Mouse (Mus musculus): ENCODE results near the gene Wnk4. TPM values are rescaled to one million over a fixed set of nuclear protein-coding genes. Genes with fewer than 3 reads are reported as not detected.

The Wnk4 gene
- polyA plus RNA-seq, 1 experiment from 2014 or later = 9.5 TPM

- Histone ChIP-seq H3K27ac (replicated peaks) (no peak overlapping the region), H3K9ac (no peak overlapping the region), H3K9me3 (no peaks in the 10 kb centered on the region), H3K27me3 (no peaks in the 10 kb centered on the region), H3K36me3 (0 out of 2 replicates have a peak, but pooled peaks cover 7% of the 10 kb centered on the region), H3K4me3 (no peak overlapping the region), H3K4me2 (no peak overlapping the region), H3K4me1 (replicated peaks) (peaks cover 12% of the 10 kb centered on the region)
- ATAC-seq (ENCODE audit: low FRiP score, low read depth) = no peak
- 31% methylated on average over 5 of the region's 5 CpGs for WGBS
Measured at GRCm38 (mm10) chr11:101282896-101283295, 22.5 kb downstream of the Wnk4 start.

- H3K4me3 ChIP-seq = no peak overlapping the region
- H3K4me1 ChIP-seq (replicated peaks) = peaks cover 8% of the 10 kb centered on the region
- no peak overlapping the region for H3K9ac ChIP-seq
- H3K4me2 ChIP-seq = no peak overlapping the region
- 67% methylated on average over 4 of the region's 4 CpGs for WGBS
- H3K27me3 ChIP-seq = no peaks in the 10 kb centered on the region
- H3K27ac ChIP-seq (replicated peaks) = no peak overlapping the region
- no peaks in the 10 kb centered on the region for H3K9me3 ChIP-seq
- ATAC-seq (ENCODE audit: low FRiP score, low read depth) = no peak
- peaks cover 16% of the 10 kb centered on the region for H3K36me3 ChIP-seq
Measured at GRCm38 (mm10) chr11:101283805-101284204, 23.4 kb downstream of the Wnk4 start.

- peaks cover 44% of the 10 kb centered on the region for H3K36me3 ChIP-seq
- H3K4me3 ChIP-seq = no peak overlapping the region
- ATAC-seq (ENCODE audit: low FRiP score, low read depth) = no peak
- no peak overlapping the region for H3K9ac ChIP-seq
- H3K27me3 ChIP-seq = no peaks in the 10 kb centered on the region
- H3K4me1 ChIP-seq (replicated peaks) = no peaks in the 10 kb centered on the region
- WGBS = 79% methylated on average over 9 of the region's 9 CpGs
- no peak overlapping the region for H3K4me2 ChIP-seq
- H3K27ac ChIP-seq (replicated peaks) = no peak overlapping the region
- no peaks in the 10 kb centered on the region for H3K9me3 ChIP-seq
Measured at GRCm38 (mm10) chr11:101287306-101287705, 26.9 kb downstream of the Wnk4 start.

DNA sequence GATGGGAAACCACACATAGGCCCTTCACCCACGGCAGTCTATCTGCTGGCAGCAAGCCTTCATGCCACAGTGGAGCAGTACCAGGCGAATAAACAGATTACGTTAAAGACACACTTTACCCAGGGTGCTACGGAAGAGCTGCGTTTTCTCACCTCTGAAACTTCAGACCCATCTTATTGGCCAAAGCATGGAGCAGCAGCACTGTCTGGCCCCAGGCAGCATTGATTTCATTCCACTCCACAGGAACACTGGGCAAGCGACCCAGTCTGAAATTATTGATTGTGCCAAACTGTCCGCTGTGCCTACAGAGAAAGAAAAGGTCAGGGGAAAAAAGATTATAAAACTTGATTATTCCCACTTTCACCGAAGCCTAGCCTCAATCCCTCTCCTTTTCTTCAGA is 30.9 kb downstream of the Wnk4 start:
- Histone ChIP-seq H3K4me3 (no peak overlapping the region), H3K27me3 (no peaks in the 10 kb centered on the region), H3K4me2 (no peak overlapping the region), H3K36me3 (peaks cover 69% of the 10 kb centered on the region), H3K9me3 (no peaks in the 10 kb centered on the region), H3K27ac (replicated peaks) (no peak overlapping the region), H3K9ac (no peak overlapping the region), H3K4me1 (replicated peaks) (no peaks in the 10 kb centered on the region)
- ATAC-seq (ENCODE audit: low FRiP score, low read depth) = no peak
- WGBS = 98% methylated on average over 8 of the region's 8 CpGs

GRCm38 (mm10) chr11:101295191-101295590 is 34.8 kb downstream of the Wnk4 start:
- H3K4me2 ChIP-seq = no peak overlapping the region
- WGBS = 88% methylated on average over 8 of the region's 8 CpGs
- no peak overlapping the region for H3K27ac ChIP-seq (replicated peaks)
- no peak overlapping the region for H3K4me3 ChIP-seq
- no peaks in the 10 kb centered on the region for H3K9me3 ChIP-seq
- peaks cover 56% of the 10 kb centered on the region for H3K36me3 ChIP-seq
- no peaks in the 10 kb centered on the region for H3K27me3 ChIP-seq
- peaks cover under 1% of the 10 kb centered on the region for H3K4me1 ChIP-seq (replicated peaks)
- no peak for ATAC-seq (ENCODE audit: low FRiP score, low read depth)
- no peak overlapping the region for H3K9ac ChIP-seq

DNA sequence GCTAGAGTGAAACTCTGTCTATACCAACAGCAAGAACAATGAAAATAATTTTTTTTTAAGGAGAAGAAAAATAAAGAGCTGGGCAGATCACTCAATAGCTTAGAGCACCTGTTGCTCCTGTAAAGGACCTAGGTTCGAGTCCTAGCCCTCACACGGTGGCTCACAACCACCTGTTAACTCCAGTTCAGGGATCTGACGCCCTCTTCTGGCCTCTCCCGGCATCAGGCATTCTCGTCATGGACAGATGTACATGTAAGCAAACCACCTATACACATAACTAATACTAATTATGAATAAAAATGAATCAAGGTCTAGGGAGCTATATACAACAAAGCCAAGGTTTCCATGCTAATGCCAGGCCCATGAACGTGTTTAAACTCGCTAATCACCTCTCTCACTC is 40.5 kb downstream of the Wnk4 start:
- Histone ChIP-seq H3K36me3 (peaks cover 15% of the 10 kb centered on the region), H3K27me3 (no peaks in the 10 kb centered on the region), H3K4me1 (replicated peaks) (peaks cover 19% of the 10 kb centered on the region), H3K4me2 (peak overlapping the region; percentile 84), H3K4me3 (peak overlapping the region; percentile 79), H3K9me3 (no peaks in the 10 kb centered on the region), H3K9ac (peak overlapping the region; percentile 67; the same call in 1 of the 2 replicates), H3K27ac (replicated peaks) (no peak overlapping the region)
- 70% methylated on average over 7 of the region's 7 CpGs for WGBS
- no peak for ATAC-seq (ENCODE audit: low FRiP score, low read depth)

GRCm38 (mm10) chr11:101301299-101302003 is 41.1 kb downstream of the Wnk4 start:
- Histone ChIP-seq H3K9me3 (no peaks in the 10 kb centered on the region), H3K27me3 (no peaks in the 10 kb centered on the region), H3K4me1 (replicated peaks) (peaks cover 19% of the 10 kb centered on the region), H3K4me3 (peak overlapping the region; percentile 79), H3K9ac (peak overlapping the region; percentile 67), H3K36me3 (peaks cover 13% of the 10 kb centered on the region; the same call in 1 of the 2 replicates), H3K4me2 (peak overlapping the region; percentile 84), H3K27ac (replicated peaks) (peak overlapping the region; percentile 72)
- WGBS = 14% methylated on average over 26 of the region's 26 CpGs
- ATAC-seq (ENCODE audit: low FRiP score, low read depth) = peak; percentile 50; the same call in 1 of the 2 replicates

DNA sequence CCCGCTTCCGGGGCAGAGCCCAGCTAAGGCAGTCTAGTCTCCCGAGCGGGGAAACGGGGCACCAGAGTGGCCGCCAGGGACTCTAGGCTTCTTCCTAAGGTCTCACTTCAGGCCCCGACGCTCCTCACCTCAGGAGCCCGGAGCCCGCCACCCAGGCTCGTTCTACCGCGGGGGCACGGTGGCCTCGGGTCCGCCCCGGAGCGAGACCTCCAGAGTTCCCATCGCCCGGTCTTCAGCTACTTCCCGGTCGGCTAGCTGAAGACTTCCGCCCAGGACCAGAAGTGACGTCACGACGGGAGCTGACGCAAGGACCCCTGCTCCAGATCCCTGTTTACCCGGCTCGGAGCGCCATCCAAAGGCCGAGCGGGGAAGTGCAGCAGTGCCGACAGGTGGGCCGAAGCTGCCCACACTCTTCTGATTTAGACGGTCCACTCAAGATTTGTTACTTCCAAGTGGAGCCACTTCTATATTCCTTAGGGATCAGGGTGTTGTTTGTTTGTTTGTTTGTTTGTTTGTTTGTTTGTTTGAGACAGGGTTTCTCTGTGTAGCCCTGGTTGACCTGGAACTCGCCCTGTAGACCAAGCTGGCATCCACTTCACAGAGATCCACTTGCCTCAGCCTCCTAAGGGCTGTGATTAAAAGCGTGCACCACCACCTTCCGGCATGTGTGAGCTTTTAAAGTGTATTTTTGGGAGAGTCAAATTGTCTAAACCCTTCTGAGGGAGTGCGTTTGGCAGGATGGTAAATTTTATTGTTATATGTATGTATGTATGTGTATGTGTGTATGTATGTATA is 41.8 kb downstream of the Wnk4 start, which contains the start of gene Becn1:
Becn1 (minus strand) TSS at position 283 of the 795 bp plus-strand sequence.
- Histone ChIP-seq H3K27me3 (no peaks in the 10 kb centered on the region), H3K36me3 (peaks cover 10% of the 10 kb centered on the region; the same call in 1 of the 2 replicates), H3K4me3 (peak within 1 kb of the TSS; percentile 79), H3K9me3 (no peaks in the 10 kb centered on the region), H3K27ac (replicated peaks) (peak within 1 kb of the TSS; percentile 72), H3K4me2 (peak within 1 kb of the TSS; percentile 84), H3K9ac (peak within 1 kb of the TSS; percentile 67), H3K4me1 (replicated peaks) (peaks cover 19% of the 10 kb centered on the region)
- ATAC-seq (ENCODE audit: low FRiP score, low read depth) = peak; percentile 97
- 7% methylated on average over 37 of the region's 39 CpGs for WGBS

DNA sequence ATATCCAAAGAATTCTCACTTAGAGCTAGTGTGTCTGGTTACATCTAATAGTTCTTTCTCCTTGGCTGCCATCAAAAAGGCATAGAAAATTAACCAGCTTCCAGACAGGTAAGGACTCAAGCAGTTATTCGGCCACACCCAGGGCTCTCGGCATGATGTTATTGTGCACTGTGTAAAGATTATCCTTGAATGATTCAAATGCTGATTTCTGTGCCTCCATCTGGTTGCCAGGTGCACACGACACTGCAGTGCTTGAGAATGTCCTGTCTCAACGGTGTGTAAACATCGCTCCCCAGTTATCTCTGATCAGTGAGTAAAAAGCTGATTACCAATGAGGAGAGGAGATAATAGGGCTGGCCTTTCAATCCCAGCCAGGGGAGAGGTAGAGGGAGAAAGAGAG is 47.4 kb downstream of the Wnk4 start:
- Histone ChIP-seq H3K36me3 (no peaks in the 10 kb centered on the region), H3K4me3 (no peak overlapping the region), H3K27ac (replicated peaks) (no peak overlapping the region), H3K27me3 (0 out of 2 replicates have a peak, but pooled peaks cover 2% of the 10 kb centered on the region), H3K4me2 (no peak overlapping the region), H3K9ac (no peak overlapping the region), H3K9me3 (no peaks in the 10 kb centered on the region), H3K4me1 (replicated peaks) (no peaks in the 10 kb centered on the region)
- ATAC-seq (ENCODE audit: low FRiP score, low read depth) = no peak
- 46% methylated on average over 5 of the region's 5 CpGs for WGBS

DNA sequence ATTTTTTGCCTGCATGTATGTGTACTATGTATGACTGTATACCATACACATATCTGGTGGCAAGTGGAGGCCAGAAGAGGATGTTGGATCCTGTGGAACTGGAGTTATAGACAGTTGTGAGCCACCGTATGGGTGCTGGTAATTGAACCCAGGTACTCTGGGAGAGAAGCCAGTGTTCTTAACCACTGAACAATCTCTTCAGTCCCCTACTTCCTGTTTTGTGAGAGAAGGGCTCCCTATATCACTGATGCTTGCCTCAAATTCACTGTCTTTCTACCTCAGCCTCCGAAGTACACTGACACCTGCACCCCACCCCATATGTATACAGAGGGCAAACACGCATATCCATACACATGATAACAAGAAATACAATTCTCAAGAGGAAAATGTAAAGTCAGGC is 50.7 kb downstream of the Wnk4 start:
- Histone ChIP-seq H3K4me3 (no peak overlapping the region), H3K36me3 (no peaks in the 10 kb centered on the region), H3K27ac (replicated peaks) (no peak overlapping the region), H3K27me3 (0 out of 2 replicates have a peak, but pooled peaks cover 2% of the 10 kb centered on the region), H3K4me1 (replicated peaks) (0 out of 2 replicates have a peak, but pooled peaks cover 3% of the 10 kb centered on the region), H3K9me3 (no peaks in the 10 kb centered on the region), H3K9ac (no peak overlapping the region), H3K4me2 (no peak overlapping the region)
- 85% methylated on average over 3 of the region's 3 CpGs for WGBS
- ATAC-seq (ENCODE audit: low FRiP score, low read depth) = no peak

DNA sequence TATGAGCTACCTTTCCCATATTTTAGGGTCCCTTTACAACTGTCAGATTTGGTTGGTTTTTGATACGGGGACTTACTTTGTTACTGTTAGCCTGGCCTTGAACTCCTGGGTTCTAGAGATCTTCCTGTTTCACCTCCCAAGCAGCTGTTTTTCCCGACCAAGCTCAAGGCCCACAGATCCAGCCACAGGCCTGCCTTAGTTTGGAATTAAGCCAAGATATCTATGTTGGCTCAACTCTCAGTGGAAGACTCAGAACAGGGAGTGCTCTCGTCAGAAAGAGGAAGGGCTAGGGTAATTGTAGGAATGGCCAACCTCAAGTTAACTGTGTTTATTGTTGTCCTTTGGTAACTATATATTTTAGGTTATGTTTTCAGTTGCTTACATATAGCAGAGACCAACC is 51.8 kb downstream of the Wnk4 start:
- Histone ChIP-seq H3K4me3 (no peak overlapping the region), H3K4me1 (replicated peaks) (peaks cover 8% of the 10 kb centered on the region), H3K9ac (no peak overlapping the region), H3K27me3 (0 out of 2 replicates have a peak, but pooled peaks cover 2% of the 10 kb centered on the region), H3K27ac (replicated peaks) (no peak overlapping the region), H3K4me2 (no peak overlapping the region), H3K36me3 (no peaks in the 10 kb centered on the region), H3K9me3 (no peaks in the 10 kb centered on the region)
- no peak for ATAC-seq (ENCODE audit: low FRiP score, low read depth)
- 72% methylated on average over 3 of the region's 3 CpGs for WGBS

DNA sequence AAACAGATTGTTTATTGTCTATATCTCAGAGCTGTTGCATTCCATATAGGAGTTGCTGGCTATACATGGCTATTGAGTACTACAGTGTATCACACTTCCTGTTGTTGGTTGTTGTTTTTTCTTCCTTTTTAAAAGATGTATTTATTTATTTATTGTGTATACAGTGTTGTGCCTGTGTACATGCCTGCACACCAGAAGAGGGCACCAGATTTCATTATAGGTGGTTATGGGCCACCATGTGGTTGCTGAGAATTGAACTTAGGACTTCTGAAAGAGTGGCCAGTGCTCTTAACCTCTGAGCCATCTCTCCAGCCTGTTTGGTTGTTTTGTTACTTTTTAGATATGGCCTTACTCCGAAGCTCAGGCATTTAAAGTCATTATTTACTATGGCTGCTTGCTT is 54.2 kb downstream of the Wnk4 start:
- peaks cover 18% of the 10 kb centered on the region for H3K4me1 ChIP-seq (replicated peaks)
- H3K9ac ChIP-seq = no peak overlapping the region
- no peaks in the 10 kb centered on the region for H3K9me3 ChIP-seq
- peaks cover 9% of the 10 kb centered on the region for H3K36me3 ChIP-seq
- no peak overlapping the region for H3K27ac ChIP-seq (replicated peaks)
- H3K4me2 ChIP-seq = no peak overlapping the region
- H3K27me3 ChIP-seq = no peaks in the 10 kb centered on the region
- ATAC-seq (ENCODE audit: low FRiP score, low read depth) = no peak
- H3K4me3 ChIP-seq = no peak overlapping the region
- 100% methylated on average over 1 of the region's 1 CpGs for WGBS
